Mouse (Mus musculus) ES-E14 (cell line): ENCODE results near the gene Dapk1. TPM values are rescaled to one million over a fixed set of nuclear protein-coding genes. Genes with fewer than 3 reads are reported as not detected.

Experiments
- DNase-seq: peaks from one replicate; pipeline ENCODE4 v3.0.0-alpha.2; 2013; ENCODE audit warnings: low read depth, low spot score
- H3K27ac ChIP-seq: 2 replicates; pipeline ENCODE4 v1.5.1; 2012; ENCODE audit warnings: low read depth, mild to moderate bottlenecking, low read length, moderate library complexity, mixed read lengths; ENCODE audit not compliant: poor library complexity, insufficient read depth, severe bottlenecking
- H3K36me3 ChIP-seq: 2 replicates; pipeline ENCODE4 v1.6.1; 2012; ENCODE audit warnings: mild to moderate bottlenecking, low read length, moderate library complexity, mixed read lengths; ENCODE audit not compliant: control insufficient read depth, poor library complexity, insufficient read depth, severe bottlenecking
- H3K4me1 ChIP-seq, 2 experiments: fragments of 150-350 bp in 1 of 2; sonication (generic) in 1 of 2; 2 replicates each; pipeline ENCODE4 v1.6.1; 2012; ENCODE audit warnings: low read length in 2 of 2, mild to moderate bottlenecking in 1 of 2, mixed read lengths in 1 of 2; ENCODE audit not compliant: control insufficient read depth in 2 of 2, insufficient read depth in 2 of 2, poor library complexity in 1 of 2
- H3K4me3 ChIP-seq, 2 experiments: fragments of 150-350 bp in 1 of 2; sonication (generic) in 1 of 2; 2 replicates each; pipeline ENCODE4 v1.5.1; 2012; ENCODE audit warnings: low read length in 2 of 2, low read depth in 1 of 2, mild to moderate bottlenecking in 1 of 2, mixed read lengths in 1 of 2; ENCODE audit not compliant: insufficient read depth in 1 of 2, poor library complexity in 1 of 2, severe bottlenecking in 1 of 2
- H3K9ac ChIP-seq: 2 replicates; pipeline ENCODE4 v1.6.1; 2012; ENCODE audit warnings: low read depth, mild to moderate bottlenecking, low read length, mixed read lengths; ENCODE audit not compliant: poor library complexity, insufficient read depth, severe bottlenecking
- H3K9me3 ChIP-seq: fragments of 150-350 bp; sonication (generic); 2 replicates; pipeline ENCODE4 v1.6.1; 2012; ENCODE audit warnings: low read depth, mild to moderate bottlenecking, low read length; ENCODE audit not compliant: control insufficient read depth, insufficient read depth
- CHD2 ChIP-seq: IDR thresholded peaks from 2 replicates; pipeline ENCODE4 v1.6.1; 2014; ENCODE audit warnings: mild to moderate bottlenecking, low read depth, low read length, inconsistent platforms
- HCFC1 ChIP-seq: IDR thresholded peaks from 2 replicates; pipeline ENCODE4 v1.6.1; 2012; ENCODE audit warnings: low read length, inconsistent platforms, borderline replicate concordance; ENCODE audit not compliant: insufficient read depth
- MAFK ChIP-seq: IDR thresholded peaks from 2 replicates; pipeline ENCODE4 v1.6.1; 2014; ENCODE audit warnings: mild to moderate bottlenecking, low read depth, low read length, inconsistent platforms; ENCODE audit not compliant: insufficient read depth
- ZC3H11A ChIP-seq: IDR thresholded peaks from 2 replicates; pipeline ENCODE4 v1.6.1; 2012; ENCODE audit warnings: low read depth, mild to moderate bottlenecking, inconsistent platforms, low read length, borderline replicate concordance
- ZNF384 ChIP-seq: IDR thresholded peaks from 2 replicates; pipeline ENCODE4 v1.6.1; 2012; ENCODE audit warnings: low read depth, low read length, inconsistent platforms
- in situ Hi-C, 2 experiments: fragments of 600-800 bp; cut with MboI; formaldehyde crosslinking; loops; one replicate each; pipeline ENCODE4 v1.15.1; 2025; ENCODE audit warnings: low sequenced_read_pairs in 2 of 2, inconsistent platforms in 1 of 2; ENCODE audit not compliant: unreplicated experiment in 2 of 2
- total RNA-seq: library from RNA; depleted of rRNA; stranded (reverse); fragments of 300-350 nt; gene quantifications from 2 replicates; pipeline ENCODE4 v1.2.3, GENCODE M21; 2012

Gene Dapk1
- total RNA-seq, 1 experiment, result 18.2 TPM

DNA sequence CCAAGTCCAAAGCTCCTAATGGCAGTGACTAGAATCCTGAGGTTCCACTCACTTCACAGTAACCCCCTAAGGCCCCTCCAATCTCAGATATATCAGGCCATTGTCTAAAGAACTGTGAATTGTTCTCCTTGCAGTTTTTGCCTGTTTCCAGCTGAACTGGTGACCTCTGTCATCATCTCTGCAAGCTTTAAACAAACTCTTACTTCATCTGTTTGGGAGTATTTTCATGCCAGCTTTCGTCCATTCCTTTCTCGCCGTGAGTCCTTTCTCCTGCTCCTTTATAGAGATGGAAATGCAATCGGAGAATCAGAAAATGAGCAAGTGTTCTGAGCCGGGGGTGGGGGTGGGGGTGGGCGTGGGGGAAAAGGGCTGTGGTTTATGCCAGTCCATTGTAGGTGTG lies 107.4 kb downstream of the Dapk1 start:
- 0 out of 4 replicates have a peak, but pooled peaks cover 0 to 2% of the 10 kb centered on the region in 2 experiments for H3K4me1 ChIP-seq
- H3K27ac ChIP-seq, result no peak overlapping the region
- no peak for DNase-seq
- H3K9ac ChIP-seq, result no peak overlapping the region
- TF ChIP-seq ZNF384 (no peak), ZC3H11A (no peak)
- no peaks in the 10 kb centered on the region for H3K9me3 ChIP-seq
- H3K4me3 ChIP-seq, result no peak overlapping the region
- no peaks in the 10 kb centered on the region for H3K36me3 ChIP-seq
- in situ Hi-C loops, result no loop called here

DNA sequence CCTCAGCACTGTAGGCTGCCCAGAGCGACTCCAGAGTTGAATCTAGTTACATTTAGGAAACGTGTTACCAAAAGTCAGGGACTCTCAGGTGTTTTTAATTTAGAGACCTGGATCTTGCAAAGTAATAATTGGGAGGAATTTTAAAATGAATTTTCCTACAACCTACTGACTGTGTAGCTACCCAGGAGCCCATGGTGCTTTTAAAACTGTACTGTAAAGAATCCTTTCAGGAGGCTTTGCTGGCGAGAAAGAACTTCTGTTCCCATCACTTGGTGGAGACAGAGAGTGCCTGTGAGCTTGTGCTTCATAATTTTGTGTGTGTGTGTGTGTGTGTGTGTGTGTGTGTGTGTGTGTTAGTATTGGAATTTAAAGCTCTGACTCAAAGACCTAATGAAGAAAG lies 109.2 kb downstream of the Dapk1 start:
- in situ Hi-C loops, result no loop called here
- Histone ChIP-seq H3K4me3 (no peak overlapping the region), H3K36me3 (no peaks in the 10 kb centered on the region), H3K9me3 (no peaks in the 10 kb centered on the region), H3K9ac (no peak overlapping the region), H3K4me1 (0 out of 4 replicates have a peak, but pooled peaks cover 0 to 2% of the 10 kb centered on the region in 2 experiments), H3K27ac (no peak overlapping the region)
- TF ChIP-seq CHD2, result no peak
- no peak for TF ChIP-seq ZC3H11A
- no peak for TF ChIP-seq HCFC1
- TF ChIP-seq ZNF384, result no peak
- no peak for TF ChIP-seq MAFK
- DNase-seq, result no peak

DNA sequence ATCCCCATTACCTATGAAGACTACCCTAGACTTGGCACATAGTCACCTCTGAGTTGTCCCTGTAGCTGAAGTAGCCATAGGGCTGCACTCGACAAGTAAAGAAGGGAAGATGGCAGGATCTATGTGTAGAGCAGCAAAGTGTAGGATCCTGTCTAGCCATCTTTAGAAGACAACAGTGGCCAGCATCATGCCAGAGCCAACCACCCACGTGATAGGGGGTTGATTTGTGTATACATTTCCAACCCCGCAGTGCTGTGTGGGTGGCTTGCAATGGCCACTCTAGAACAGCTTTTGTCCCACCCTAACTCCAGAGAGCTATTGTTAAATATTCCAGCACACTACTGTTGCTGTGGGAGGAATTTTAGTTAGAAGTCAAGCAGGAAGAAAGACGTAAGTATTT lies 111.8 kb downstream of the Dapk1 start:
- in situ Hi-C loops, result no loop called here
- TF ChIP-seq CHD2 (no peak), ZNF384 (no peak), HCFC1 (no peak), ZC3H11A (no peak), MAFK (no peak)
- Histone ChIP-seq H3K9me3 (no peaks in the 10 kb centered on the region), H3K4me1 (0 out of 4 replicates have a peak, but pooled peaks cover 0 to 2% of the 10 kb centered on the region in 2 experiments), H3K9ac (no peak overlapping the region), H3K27ac (no peak overlapping the region), H3K36me3 (no peaks in the 10 kb centered on the region; the same call in 1 of the 2 replicates), H3K4me3 (no peak overlapping the region)
- no peak for DNase-seq

DNA sequence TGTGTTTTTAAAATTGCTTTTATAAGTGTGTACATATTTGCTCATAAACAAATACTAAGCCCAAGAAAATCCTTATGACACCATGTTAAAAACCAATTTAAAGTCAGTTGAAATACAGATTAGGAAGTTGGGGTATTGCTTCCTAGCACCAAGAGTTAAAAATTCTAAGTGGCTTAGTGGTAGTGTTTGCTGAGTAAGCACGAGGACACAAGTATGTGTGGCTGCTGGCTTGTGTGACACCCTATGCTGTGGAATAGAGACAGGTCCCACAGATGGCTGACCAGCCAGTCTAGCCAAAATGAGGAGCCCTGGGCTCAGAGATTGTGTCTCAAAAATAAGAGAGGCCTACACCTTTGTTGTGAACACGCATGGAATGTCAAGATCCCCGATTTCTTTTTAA lies 114.4 kb downstream of the Dapk1 start:
- Histone ChIP-seq H3K4me1 (no peaks in the 10 kb centered on the region), H3K9ac (no peak overlapping the region), H3K36me3 (peaks cover 3% of the 10 kb centered on the region; the same call in 1 of the 2 replicates), H3K4me3 (no peak overlapping the region), H3K27ac (no peak overlapping the region), H3K9me3 (no peaks in the 10 kb centered on the region)
- in situ Hi-C loops, result no loop called here
- TF ChIP-seq ZC3H11A, result no peak
- TF ChIP-seq CHD2, result no peak
- no peak for TF ChIP-seq ZNF384
- TF ChIP-seq HCFC1, result no peak
- no peak for TF ChIP-seq MAFK
- no peak for DNase-seq

DNA sequence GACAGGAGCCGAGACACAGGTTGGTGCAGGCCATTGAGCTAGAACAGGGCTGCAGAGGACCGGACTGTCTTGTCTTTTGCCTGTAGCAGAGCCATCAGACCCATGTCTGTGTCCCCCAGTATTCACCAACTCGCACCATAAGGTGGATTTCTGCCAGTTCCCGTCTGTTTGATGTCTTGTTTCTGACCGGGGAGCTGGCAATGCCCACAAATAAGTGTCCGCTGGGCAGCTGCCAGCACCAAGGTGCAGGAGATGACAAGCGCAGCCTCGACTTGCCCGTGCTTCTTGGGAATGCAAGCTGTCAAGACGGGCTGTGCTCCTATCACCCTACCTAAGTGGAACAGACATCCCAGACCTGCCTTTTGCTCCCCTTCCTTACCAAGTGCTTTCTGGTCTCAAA lies 115.7 kb downstream of the Dapk1 start:
- in situ Hi-C loops, result no loop called here
- no peak overlapping the region for H3K4me3 ChIP-seq
- H3K9ac ChIP-seq, result no peak overlapping the region
- H3K27ac ChIP-seq, result no peak overlapping the region
- TF ChIP-seq ZC3H11A, result no peak
- no peak for TF ChIP-seq HCFC1
- no peak for TF ChIP-seq ZNF384
- no peak for TF ChIP-seq MAFK
- no peak for TF ChIP-seq CHD2
- peaks cover 3% of the 10 kb centered on the region; the same call in 1 of the 2 replicates for H3K36me3 ChIP-seq
- H3K4me1 ChIP-seq, result no peaks in the 10 kb centered on the region
- H3K9me3 ChIP-seq, result no peaks in the 10 kb centered on the region
- no peak for DNase-seq
